Mouse (Mus musculus): ENCODE measurements at regions not wholly inside any gene's neighbourhood (a gene's known extent, or its start where the extent isn't known, plus 50 kb on each side); places are given as distances from the start of the nearest gene placed in this dataset.

- H3K27me3 ChIP-seq (replicated peaks): no peaks in the 10 kb centered on the region
- peaks cover 6% of the 10 kb centered on the region for H3K4me1 ChIP-seq (replicated peaks)
- WGBS: 45% methylated on average over 11 of the region's 11 CpGs
- H3K36me3 ChIP-seq: no peaks in the 10 kb centered on the region
- ATAC-seq (ENCODE audit: insufficient number of reproducible peaks, low FRiP score): no peak
- H3K4me3 ChIP-seq: no peak overlapping the region
- H3K9ac ChIP-seq: no peak overlapping the region; the same call in 1 of the 2 replicates
- H3K27ac ChIP-seq (ENCODE audit: poor library complexity, severe bottlenecking): no peak overlapping the region
- H3K4me2 ChIP-seq: peak overlapping the region; percentile 40
- H3K9me3 ChIP-seq (replicated peaks): no peaks in the 10 kb centered on the region
Measured at GRCm38 (mm10) chr3:137156250-137156975, 184.5 kb upstream of the Emcn start.

GRCm38 (mm10) chr3:137189035-137189434 lies 151.8 kb upstream of the Emcn start:
- Histone ChIP-seq H3K27me3 (replicated peaks) (no peaks in the 10 kb centered on the region), H3K4me2 (no peak overlapping the region)

GRCm38 (mm10) chr3:137190489-137190888 lies 150.4 kb upstream of the Emcn start:
- Histone ChIP-seq H3K4me2 (no peak overlapping the region), H3K36me3 (no peaks in the 10 kb centered on the region), H3K27me3 (replicated peaks) (no peaks in the 10 kb centered on the region), H3K4me3 (no peak overlapping the region), H3K9ac (no peak overlapping the region), H3K27ac (ENCODE audit: poor library complexity, severe bottlenecking) (no peak overlapping the region), H3K4me1 (replicated peaks) (no peaks in the 10 kb centered on the region), H3K9me3 (replicated peaks) (no peaks in the 10 kb centered on the region)
- no peak for ATAC-seq (ENCODE audit: insufficient number of reproducible peaks, low FRiP score)
- 77% methylated on average over 5 of the region's 5 CpGs for WGBS

More at GRCm38 (mm10) chr3:137189035-137189434, 151.8 kb upstream of the Emcn start:
- ATAC-seq (ENCODE audit: insufficient number of reproducible peaks, low FRiP score): no peak
- no peak overlapping the region for H3K4me3 ChIP-seq
- no peaks in the 10 kb centered on the region for H3K4me1 ChIP-seq (replicated peaks)
- H3K9ac ChIP-seq: no peak overlapping the region
- no peaks in the 10 kb centered on the region for H3K36me3 ChIP-seq
- H3K9me3 ChIP-seq (replicated peaks): no peaks in the 10 kb centered on the region
- WGBS: 41% methylated on average over 1 of the region's 1 CpGs
- no peak overlapping the region for H3K27ac ChIP-seq (ENCODE audit: poor library complexity, severe bottlenecking)

- WGBS: 81% methylated on average over 4 of the region's 4 CpGs
- no peaks in the 10 kb centered on the region for H3K36me3 ChIP-seq
- no peak overlapping the region for H3K27ac ChIP-seq (ENCODE audit: poor library complexity, severe bottlenecking)
- ATAC-seq (ENCODE audit: insufficient number of reproducible peaks, low FRiP score): no peak
- H3K4me2 ChIP-seq: no peak overlapping the region
- no peaks in the 10 kb centered on the region for H3K27me3 ChIP-seq (replicated peaks)
- no peak overlapping the region for H3K4me3 ChIP-seq
- H3K9me3 ChIP-seq (replicated peaks): no peaks in the 10 kb centered on the region
- H3K9ac ChIP-seq: no peak overlapping the region
- H3K4me1 ChIP-seq (replicated peaks): no peaks in the 10 kb centered on the region
Measured at GRCm38 (mm10) chr3:137191009-137191408, 149.9 kb upstream of the Emcn start.

- Histone ChIP-seq H3K27ac (ENCODE audit: poor library complexity, severe bottlenecking) (no peak overlapping the region), H3K9ac (no peak overlapping the region), H3K4me2 (no peak overlapping the region), H3K4me1 (replicated peaks) (no peaks in the 10 kb centered on the region), H3K4me3 (no peak overlapping the region), H3K36me3 (no peaks in the 10 kb centered on the region), H3K27me3 (replicated peaks) (no peaks in the 10 kb centered on the region), H3K9me3 (replicated peaks) (no peaks in the 10 kb centered on the region)
- WGBS: 71% methylated on average over 1 of the region's 1 CpGs
- ATAC-seq (ENCODE audit: insufficient number of reproducible peaks, low FRiP score): no peak
Measured at GRCm38 (mm10) chr3:137193873-137194272, 147.0 kb upstream of the Emcn start.

GRCm38 (mm10) chr3:137211667-137212066 lies 129.2 kb upstream of the Emcn start:
- Histone ChIP-seq H3K27me3 (replicated peaks) (no peaks in the 10 kb centered on the region), H3K4me3 (no peak overlapping the region), H3K27ac (ENCODE audit: poor library complexity, severe bottlenecking) (no peak overlapping the region), H3K9ac (no peak overlapping the region), H3K36me3 (no peaks in the 10 kb centered on the region), H3K4me2 (no peak overlapping the region), H3K9me3 (replicated peaks) (no peaks in the 10 kb centered on the region), H3K4me1 (replicated peaks) (0 out of 2 replicates have a peak, but pooled peaks cover 2% of the 10 kb centered on the region)
- no peak for ATAC-seq (ENCODE audit: insufficient number of reproducible peaks, low FRiP score)
- WGBS: 77% methylated on average over 3 of the region's 3 CpGs

- ATAC-seq (ENCODE audit: insufficient number of reproducible peaks, low FRiP score): no peak
- peaks cover 6% of the 10 kb centered on the region for H3K4me1 ChIP-seq (replicated peaks)
- WGBS: 65% methylated on average over 1 of the region's 1 CpGs
- no peak overlapping the region for H3K4me2 ChIP-seq
- no peak overlapping the region for H3K27ac ChIP-seq (ENCODE audit: poor library complexity, severe bottlenecking)
- no peaks in the 10 kb centered on the region for H3K27me3 ChIP-seq (replicated peaks)
- no peaks in the 10 kb centered on the region for H3K36me3 ChIP-seq
- H3K9ac ChIP-seq: no peak overlapping the region
- H3K4me3 ChIP-seq: no peak overlapping the region
- no peaks in the 10 kb centered on the region for H3K9me3 ChIP-seq (replicated peaks)
Measured at GRCm38 (mm10) chr3:137216036-137216435, 124.8 kb upstream of the Emcn start.

GRCm38 (mm10) chr3:137217245-137217644 lies 123.6 kb upstream of the Emcn start:
- peak; percentile 66 for ATAC-seq (ENCODE audit: insufficient number of reproducible peaks, low FRiP score)

GRCm38 (mm10) chr3:137217926-137218325 lies 122.9 kb upstream of the Emcn start:
- Histone ChIP-seq H3K4me2 (no peak overlapping the region), H3K4me1 (replicated peaks) (peaks cover 6% of the 10 kb centered on the region), H3K36me3 (no peaks in the 10 kb centered on the region), H3K4me3 (no peak overlapping the region), H3K9me3 (replicated peaks) (no peaks in the 10 kb centered on the region), H3K27ac (ENCODE audit: poor library complexity, severe bottlenecking) (0 out of 2 replicates have a peak overlapping the region, but pooled peaks have one; percentile 9), H3K27me3 (replicated peaks) (no peaks in the 10 kb centered on the region), H3K9ac (no peak overlapping the region)
- 88% methylated on average over 5 of the region's 5 CpGs for WGBS
- ATAC-seq (ENCODE audit: insufficient number of reproducible peaks, low FRiP score): no peak

More at GRCm38 (mm10) chr3:137217245-137217644, 123.6 kb upstream of the Emcn start:
- Histone ChIP-seq H3K36me3 (no peaks in the 10 kb centered on the region), H3K4me2 (no peak overlapping the region), H3K4me1 (replicated peaks) (peaks cover 6% of the 10 kb centered on the region), H3K27me3 (replicated peaks) (no peaks in the 10 kb centered on the region), H3K4me3 (no peak overlapping the region), H3K27ac (ENCODE audit: poor library complexity, severe bottlenecking) (0 out of 2 replicates have a peak overlapping the region, but pooled peaks have one; percentile 9), H3K9me3 (replicated peaks) (no peaks in the 10 kb centered on the region), H3K9ac (no peak overlapping the region)

- H3K4me2 ChIP-seq: no peak overlapping the region
- H3K9ac ChIP-seq: no peak overlapping the region
- no peaks in the 10 kb centered on the region for H3K36me3 ChIP-seq
- H3K4me3 ChIP-seq: no peak overlapping the region
- 88% methylated on average over 1 of the region's 1 CpGs for WGBS
- H3K4me1 ChIP-seq (replicated peaks): no peaks in the 10 kb centered on the region
- ATAC-seq (ENCODE audit: insufficient number of reproducible peaks, low FRiP score): no peak
- H3K27me3 ChIP-seq (replicated peaks): no peaks in the 10 kb centered on the region
- no peak overlapping the region for H3K27ac ChIP-seq (ENCODE audit: poor library complexity, severe bottlenecking)
- H3K9me3 ChIP-seq (replicated peaks): no peaks in the 10 kb centered on the region
Measured at GRCm38 (mm10) chr3:137226151-137226550, 114.7 kb upstream of the Emcn start.

- WGBS: 66% methylated on average over 5 of the region's 5 CpGs
- no peaks in the 10 kb centered on the region for H3K36me3 ChIP-seq
- H3K9me3 ChIP-seq (replicated peaks): no peaks in the 10 kb centered on the region
- H3K4me1 ChIP-seq (replicated peaks): no peaks in the 10 kb centered on the region
- no peak overlapping the region for H3K4me2 ChIP-seq
- H3K27ac ChIP-seq (ENCODE audit: poor library complexity, severe bottlenecking): no peak overlapping the region
- no peak overlapping the region for H3K4me3 ChIP-seq
- ATAC-seq (ENCODE audit: insufficient number of reproducible peaks, low FRiP score): no peak
- H3K27me3 ChIP-seq (replicated peaks): no peaks in the 10 kb centered on the region
- no peak overlapping the region for H3K9ac ChIP-seq
Measured at GRCm38 (mm10) chr3:137227122-137227838, 113.6 kb upstream of the Emcn start.
